Mouse (Mus musculus) neural tube, embryonic 12.5 days (tissue): ENCODE measurements around the gene Trip12. TPM values are rescaled to one million over a fixed set of nuclear protein-coding genes. Genes with fewer than 3 reads are reported as not detected.

ENCODE experiments used
- ATAC-seq: fragments of 200-750 bp; cut with Nextera tagmentation; 2 replicates; pipeline ENCODE4 v1.8.0; 2017; ENCODE audit warnings: low read depth, mild to moderate bottlenecking, moderate TSS enrichment, moderate library complexity; ENCODE audit not compliant: low FRiP score
- H3K27ac ChIP-seq: fragments of 300-500 bp; sonication (generic); 2 replicates; pipeline ENCODE4 v1.5.1; 2016
- H3K27me3 ChIP-seq: fragments of 300-500 bp; sonication (generic); replicated peaks from 2 replicates; pipeline ENCODE4 v1.6.1; 2016; ENCODE audit warnings: mild to moderate bottlenecking
- H3K36me3 ChIP-seq: fragments of 300-500 bp; sonication (generic); 2 replicates; pipeline ENCODE4 v1.6.1; 2016; ENCODE audit warnings: mild to moderate bottlenecking
- H3K4me1 ChIP-seq: fragments of 300-500 bp; sonication (generic); 2 replicates; pipeline ENCODE4 v1.6.1; 2016
- H3K4me2 ChIP-seq: fragments of 300-500 bp; sonication (generic); replicated peaks from 2 replicates; pipeline ENCODE4 v1.6.1; 2016; ENCODE audit warnings: mild to moderate bottlenecking
- H3K4me3 ChIP-seq: fragments of 300-500 bp; sonication (generic); 2 replicates; pipeline ENCODE4 v1.5.1; 2016
- H3K9ac ChIP-seq: fragments of 300-500 bp; sonication (generic); 2 replicates; pipeline ENCODE4 v1.6.1; 2016; ENCODE audit warnings: mild to moderate bottlenecking
- H3K9me3 ChIP-seq: fragments of 300-500 bp; sonication (generic); 2 replicates; pipeline ENCODE4 v1.6.1; 2016; ENCODE audit warnings: mild to moderate bottlenecking
- WGBS: fragments of 180-500 bp; shearing (Covaris S2); methylation state at CpG from one replicate; pipeline ENCODE4 v1.1.7; 2016; 5-methylcytosine and 5-hydroxymethylcytosine counted together
- polyA plus RNA-seq: library from polyadenylated mRNA; unstranded; fragments of >200 nt; fragmentation: Nextera tagmentation; extraction: Ambion mirVana; gene quantifications from 2 replicates; pipeline ENCODE4 v1.2.1, GENCODE M21; 2016

Gene Trip12
- polyA plus RNA-seq, 1 experiment from 2014 or later = 86.4 TPM

- Histone ChIP-seq H3K4me2 (no peak overlapping the region), H3K27ac (no peak overlapping the region), H3K36me3 (no peaks in the 10 kb centered on the region), H3K4me1 (no peaks in the 10 kb centered on the region), H3K9ac (no peak overlapping the region), H3K9me3 (no peaks in the 10 kb centered on the region), H3K27me3 (no peaks in the 10 kb centered on the region), H3K4me3 (no peak overlapping the region)
- 85% methylated on average over 2 of the region's 2 CpGs for WGBS
- ATAC-seq = no peak
Observed at GRCm38 (mm10) chr1:84854966-84855365, 14.7 kb upstream of the Trip12 start.

GRCm38 (mm10) chr1:84853721-84854120 is 13.4 kb upstream of the Trip12 start:
- Histone ChIP-seq H3K27ac (no peak overlapping the region), H3K4me3 (no peak overlapping the region), H3K27me3 (no peaks in the 10 kb centered on the region), H3K9ac (no peak overlapping the region), H3K4me1 (no peaks in the 10 kb centered on the region), H3K4me2 (no peak overlapping the region), H3K36me3 (peaks cover 4% of the 10 kb centered on the region; the same call in 1 of the 2 replicates), H3K9me3 (no peaks in the 10 kb centered on the region)
- no peak for ATAC-seq
- 78% methylated on average over 1 of the region's 1 CpGs for WGBS

GRCm38 (mm10) chr1:84851512-84852235 is 11.4 kb upstream of the Trip12 start:
- H3K4me3 ChIP-seq = no peak overlapping the region
- peaks cover 8% of the 10 kb centered on the region for H3K36me3 ChIP-seq
- 51% methylated on average over 9 of the region's 9 CpGs for WGBS
- H3K4me2 ChIP-seq = no peak overlapping the region
- H3K9ac ChIP-seq = no peak overlapping the region
- H3K9me3 ChIP-seq = no peaks in the 10 kb centered on the region
- no peaks in the 10 kb centered on the region for H3K27me3 ChIP-seq
- no peak overlapping the region for H3K27ac ChIP-seq
- no peak for ATAC-seq
- no peaks in the 10 kb centered on the region for H3K4me1 ChIP-seq

GRCm38 (mm10) chr1:84850471-84850870 is 10.2 kb upstream of the Trip12 start:
- H3K27ac ChIP-seq = no peak overlapping the region
- peaks cover 10% of the 10 kb centered on the region for H3K36me3 ChIP-seq
- no peak overlapping the region for H3K4me2 ChIP-seq
- no peaks in the 10 kb centered on the region for H3K4me1 ChIP-seq
- H3K9me3 ChIP-seq = no peaks in the 10 kb centered on the region
- no peak overlapping the region for H3K9ac ChIP-seq
- WGBS = 95% methylated on average over 7 of the region's 7 CpGs
- no peak for ATAC-seq
- no peak overlapping the region for H3K4me3 ChIP-seq
- no peaks in the 10 kb centered on the region for H3K27me3 ChIP-seq

- no peak overlapping the region for H3K9ac ChIP-seq
- 95% methylated on average over 7 of the region's 7 CpGs for WGBS
- no peak overlapping the region for H3K4me2 ChIP-seq
- H3K4me3 ChIP-seq = no peak overlapping the region
- H3K4me1 ChIP-seq = no peaks in the 10 kb centered on the region
- H3K27ac ChIP-seq = no peak overlapping the region
- H3K27me3 ChIP-seq = no peaks in the 10 kb centered on the region
- H3K36me3 ChIP-seq = peaks cover 10% of the 10 kb centered on the region
- no peaks in the 10 kb centered on the region for H3K9me3 ChIP-seq
- ATAC-seq = no peak
Observed at GRCm38 (mm10) chr1:84849804-84850203, 9.5 kb upstream of the Trip12 start.

- WGBS = 93% methylated on average over 6 of the region's 6 CpGs
- H3K9ac ChIP-seq = no peak overlapping the region
- peaks cover 10% of the 10 kb centered on the region for H3K36me3 ChIP-seq
- no peaks in the 10 kb centered on the region for H3K27me3 ChIP-seq
- ATAC-seq = no peak
- H3K4me3 ChIP-seq = no peak overlapping the region
- no peaks in the 10 kb centered on the region for H3K9me3 ChIP-seq
- no peaks in the 10 kb centered on the region for H3K4me1 ChIP-seq
- H3K27ac ChIP-seq = no peak overlapping the region
- H3K4me2 ChIP-seq = no peak overlapping the region
Observed at GRCm38 (mm10) chr1:84848801-84849455, 8.6 kb upstream of the Trip12 start.

- ATAC-seq = no peak
- Histone ChIP-seq H3K9me3 (no peaks in the 10 kb centered on the region), H3K36me3 (peaks cover 10% of the 10 kb centered on the region), H3K4me1 (no peaks in the 10 kb centered on the region), H3K27ac (no peak overlapping the region), H3K4me3 (no peak overlapping the region), H3K27me3 (no peaks in the 10 kb centered on the region), H3K9ac (no peak overlapping the region), H3K4me2 (no peak overlapping the region)
- 92% methylated on average over 3 of the region's 3 CpGs for WGBS
Observed at GRCm38 (mm10) chr1:84848335-84848734, 8.0 kb upstream of the Trip12 start.

GRCm38 (mm10) chr1:84847698-84848097 is 7.4 kb upstream of the Trip12 start:
- Histone ChIP-seq H3K9me3 (no peaks in the 10 kb centered on the region), H3K4me2 (no peak overlapping the region), H3K27ac (no peak overlapping the region), H3K36me3 (peaks cover 14% of the 10 kb centered on the region), H3K4me3 (no peak overlapping the region), H3K4me1 (no peaks in the 10 kb centered on the region), H3K9ac (no peak overlapping the region), H3K27me3 (no peaks in the 10 kb centered on the region)
- WGBS = 87% methylated on average over 7 of the region's 7 CpGs
- no peak for ATAC-seq

GRCm38 (mm10) chr1:84843366-84843765 is 3.0 kb upstream of the Trip12 start:
- Histone ChIP-seq H3K36me3 (peaks cover 7% of the 10 kb centered on the region; the same call in 1 of the 2 replicates), H3K4me3 (no peak overlapping the region), H3K4me2 (no peak overlapping the region), H3K9ac (no peak overlapping the region), H3K4me1 (peaks cover 6% of the 10 kb centered on the region; the same call in 1 of the 2 replicates), H3K9me3 (no peaks in the 10 kb centered on the region), H3K27me3 (no peaks in the 10 kb centered on the region), H3K27ac (no peak overlapping the region)
- ATAC-seq = no peak
- WGBS = 93% methylated on average over 2 of the region's 2 CpGs

- H3K4me3 ChIP-seq = peak overlapping the region; percentile 91; the same call in 1 of the 2 replicates
- H3K36me3 ChIP-seq = 0 out of 2 replicates have a peak, but pooled peaks cover 4% of the 10 kb centered on the region
- peaks cover 15% of the 10 kb centered on the region for H3K4me1 ChIP-seq
- peak overlapping the region; percentile 80 for H3K4me2 ChIP-seq
- H3K9ac ChIP-seq = no peak overlapping the region
- 65% methylated on average over 3 of the region's 3 CpGs for WGBS
- H3K9me3 ChIP-seq = no peaks in the 10 kb centered on the region
- H3K27ac ChIP-seq = no peak overlapping the region
- no peaks in the 10 kb centered on the region for H3K27me3 ChIP-seq
- no peak for ATAC-seq
Observed at GRCm38 (mm10) chr1:84841061-84841460, 745 bp upstream of the Trip12 start.

GRCm38 (mm10) chr1:84839309-84840017 is 853 bp downstream of the Trip12 start, which contains the start of gene Fbxo36:
Fbxo36 (plus strand) TSS chr1:84839841.
- WGBS = under 1% methylated on average over 51 of the region's 54 CpGs
- H3K27me3 ChIP-seq = no peaks in the 10 kb centered on the region
- peak within 1 kb of the TSS; percentile 91 for H3K9ac ChIP-seq
- no peaks in the 10 kb centered on the region for H3K9me3 ChIP-seq
- H3K27ac ChIP-seq = peak within 1 kb of the TSS; percentile 93
- H3K4me2 ChIP-seq = peak within 1 kb of the TSS; percentile 80
- 0 out of 2 replicates have a peak, but pooled peaks cover 4% of the 10 kb centered on the region for H3K36me3 ChIP-seq
- ATAC-seq = peak; percentile 94
- peaks cover 15% of the 10 kb centered on the region for H3K4me1 ChIP-seq
- peak within 1 kb of the TSS; percentile 91 for H3K4me3 ChIP-seq

GRCm38 (mm10) chr1:84838621-84839151 is 1.6 kb downstream of the Trip12 start:
- H3K36me3 ChIP-seq = peaks cover 4% of the 10 kb centered on the region
- H3K4me3 ChIP-seq = peak overlapping the region; percentile 91
- peaks cover 15% of the 10 kb centered on the region for H3K4me1 ChIP-seq
- no peaks in the 10 kb centered on the region for H3K27me3 ChIP-seq
- WGBS = under 1% methylated on average over 44 of the region's 44 CpGs
- no peaks in the 10 kb centered on the region for H3K9me3 ChIP-seq
- peak; percentile 68 for ATAC-seq
- H3K4me2 ChIP-seq = peak overlapping the region; percentile 80
- peak overlapping the region; percentile 91 for H3K9ac ChIP-seq
- H3K27ac ChIP-seq = peak overlapping the region; percentile 93
